14 mouse cellular contexts compared by ENCODE assay signal in the genomic region with DNA sequence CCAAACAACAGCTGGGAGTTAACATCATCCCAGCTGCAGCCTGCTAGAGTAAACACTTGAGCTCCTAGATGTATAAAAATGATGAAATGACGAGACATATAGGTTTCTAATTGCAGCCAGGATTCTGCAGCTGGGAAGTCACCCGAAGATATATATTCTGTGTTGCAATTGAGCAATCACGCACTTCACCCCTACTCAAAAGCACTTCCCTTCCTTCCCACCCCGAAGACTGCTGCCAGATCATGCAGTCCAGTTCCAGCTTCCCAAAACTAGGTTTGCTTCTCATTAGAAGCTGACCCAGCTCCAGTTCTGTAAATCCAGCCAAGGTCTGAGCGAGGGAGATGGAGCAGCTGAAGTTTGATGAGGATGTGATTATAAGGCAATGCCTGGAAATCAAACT.
DNase-seq lines count a peak whose midpoint lies in the region; ATAC-seq and TF ChIP-seq lines count a peak whose summit lies in the region.
"Had no signal": no experiment of that assay in that cellular context is flagged by ENCODE, and none has a peak within 500 bp of the region (broad histone marks: within the 10 kb centered on the region; RNA-seq: fewer than 3 reads in every experiment).

No protein-coding gene starts in this region.

- 55% methylated on average over 5 of the region's 5 CpGs for WGBS in embryonic facial prominence, embryonic 14.5 days
- WGBS in embryonic facial prominence, embryonic 10.5 days = 85% methylated on average over 5 of the region's 5 CpGs
- 71% methylated on average over 5 of the region's 5 CpGs for WGBS in liver, adult 2 months

- no peaks in the 10 kb centered on the region for H3K36me3 ChIP-seq in embryonic facial prominence, embryonic 14.5 days (ENCODE audit: control insufficient read depth, insufficient read depth, low read length)
- H3K36me3 ChIP-seq in embryonic facial prominence, embryonic 10.5 days (replicated peaks) = no peaks in the 10 kb centered on the region
- H3K36me3 ChIP-seq in liver, adult 2 months (ENCODE audit: control insufficient read depth, insufficient read depth, low read length) = no peaks in the 10 kb centered on the region
- H3K36me3 ChIP-seq: embryonic facial prominence, embryonic 15.5 days; liver, embryonic 12.5 days had no signal

- no peak overlapping the region for H3K4me3 ChIP-seq in embryonic facial prominence, embryonic 14.5 days (ENCODE audit: low read depth, low read length)
- H3K4me3 ChIP-seq in embryonic facial prominence, embryonic 10.5 days = no peak overlapping the region
- no peak overlapping the region for H3K4me3 ChIP-seq in liver, adult 2 months (ENCODE audit: insufficient read depth, low read depth, low read length)
- H3K4me3 ChIP-seq in layer of hippocampus, adult 2 months = no peak overlapping the region
- H3K4me3 ChIP-seq: embryonic facial prominence, embryonic 15.5 days; liver, embryonic 12.5 days had no signal

- TF ChIP-seq POLR2A in liver, adult 2 months (IDR thresholded peaks at IDR 0.05; ENCODE audit: extremely low read depth, insufficient read depth, low read length) = no peak

- no peak overlapping the region for H3K4me2 ChIP-seq in embryonic facial prominence, embryonic 14.5 days (ENCODE audit: low read depth, low read length)
- H3K4me2 ChIP-seq: embryonic facial prominence, embryonic 15.5 days; liver, embryonic 12.5 days had no signal

- no peaks in the 10 kb centered on the region for H3K4me1 ChIP-seq in embryonic facial prominence, embryonic 14.5 days (ENCODE audit: control insufficient read depth, insufficient read depth, low read length)
- H3K4me1 ChIP-seq in embryonic facial prominence, embryonic 10.5 days = no peaks in the 10 kb centered on the region
- no peaks in the 10 kb centered on the region for H3K4me1 ChIP-seq in liver, adult 2 months (ENCODE audit: control insufficient read depth, insufficient read depth, low read length)
- H3K4me1 ChIP-seq: embryonic facial prominence, embryonic 15.5 days; liver, embryonic 12.5 days had no signal

- peak; percentile 22; the same call in 1 of the 2 replicates for ATAC-seq in embryonic facial prominence, embryonic 14.5 days (ENCODE audit: low read depth)
- ATAC-seq: forebrain, embryonic 16.5 days; liver, embryonic 12.5 days had no signal

- H3K27me3 ChIP-seq in embryonic facial prominence, embryonic 14.5 days (replicated peaks; ENCODE audit: control insufficient read depth, insufficient read depth, low read length) = no peaks in the 10 kb centered on the region
- no peaks in the 10 kb centered on the region for H3K27me3 ChIP-seq in embryonic facial prominence, embryonic 10.5 days (replicated peaks; ENCODE audit: low read depth, poor library complexity, severe bottlenecking)
- H3K27me3 ChIP-seq in liver, adult 2 months (ENCODE audit: control insufficient read depth, insufficient read depth, low read length) = no peaks in the 10 kb centered on the region
- H3K27me3 ChIP-seq: embryonic facial prominence, embryonic 15.5 days; liver, embryonic 12.5 days had no signal

- peak; percentile 76 for DNase-seq in embryonic facial prominence, embryonic 14.5 days (ENCODE audit: low spot score)
- DNase-seq in embryonic facial prominence, embryonic 10.5 days (ENCODE audit: low spot score) = no peak
- peak; percentile 10 for DNase-seq in liver, adult 2 months (ENCODE audit: extremely low read depth, low read depth, low spot score)
- DNase-seq in liver = no peak
- peak; percentile 36 for DNase-seq in gastrocnemius, postnatal 25 days
- DNase-seq in lung, postnatal 10 days = peak; percentile 18
- DNase-seq in layer of hippocampus, adult 2 months (ENCODE audit: low spot score in 2 of 2) = no peak
- no peak for DNase-seq in spleen, postnatal 14 days (ENCODE audit: low spot score in 2 of 2)
- DNase-seq: cerebellum, adult 8-10 months; kidney, postnatal 36 days; thymus, adult 2 months had no signal

- no peaks in the 10 kb centered on the region for H3K79me2 ChIP-seq in liver, adult 2 months (ENCODE audit: control insufficient read depth, insufficient read depth, low read length)

- no peak overlapping the region for H3K27ac ChIP-seq in embryonic facial prominence, embryonic 14.5 days (replicated peaks; ENCODE audit: low read depth, low read length)
- H3K27ac ChIP-seq in embryonic facial prominence, embryonic 10.5 days (replicated peaks) = no peak overlapping the region
- no peak overlapping the region for H3K27ac ChIP-seq in liver, adult 2 months (replicated peaks; ENCODE audit: insufficient read depth, low read depth, low read length)
- no peak overlapping the region for H3K27ac ChIP-seq in layer of hippocampus, adult 2 months
- H3K27ac ChIP-seq: embryonic facial prominence, embryonic 15.5 days; liver, embryonic 12.5 days had no signal

- H3K9me3 ChIP-seq in embryonic facial prominence, embryonic 14.5 days (ENCODE audit: control insufficient read depth, low read length) = no peaks in the 10 kb centered on the region
- H3K9me3 ChIP-seq in embryonic facial prominence, embryonic 10.5 days = no peaks in the 10 kb centered on the region
- H3K9me3 ChIP-seq: embryonic facial prominence, embryonic 15.5 days; liver, embryonic 12.5 days had no signal

- no peak overlapping the region for H3K9ac ChIP-seq in embryonic facial prominence, embryonic 14.5 days (ENCODE audit: low read depth, low read length)
- no peak overlapping the region for H3K9ac ChIP-seq in liver, adult 2 months (ENCODE audit: low read depth, low read length)
- H3K9ac ChIP-seq: embryonic facial prominence, embryonic 15.5 days; liver, embryonic 12.5 days had no signal

- TF ChIP-seq CTCF in liver, adult 2 months (IDR thresholded peaks at IDR 0.05; ENCODE audit: low read depth, low read length) = no peak
- TF ChIP-seq CTCF in layer of hippocampus, adult 2 months (conservative IDR thresholded peaks at IDR 0.05) = no peak

Comparison
In these comparisons a context has a peak if more than half of its experiments do, and no peak if none do; other contexts are left out.
1. DNase-seq: peak in embryonic facial prominence, embryonic 14.5 days (single experiment), liver, adult 2 months (single experiment), gastrocnemius, postnatal 25 days (single experiment) and lung, postnatal 10 days (single experiment); none in embryonic facial prominence, embryonic 10.5 days (single experiment), liver (single experiment), layer of hippocampus, adult 2 months (0 of 2) and spleen, postnatal 14 days (0 of 2).